Mouse (Mus musculus) neutrophil, adult 5-6 weeks (primary cell): ENCODE data around the gene Sft2d1. TPM values are rescaled to one million over a fixed set of nuclear protein-coding genes. Genes with fewer than 3 reads are reported as not detected.
"Not testable (repeated sequence)": the region's sequence is repeated elsewhere in the genome, so short reads cannot be mapped to it uniquely, and the experiment has no call there.

Experiments
- ATAC-seq: fragments of 151-379, 151-347 bp; 2 replicates; pipeline ENCODE4 v1.8.0; 2017; ENCODE audit warnings: mild to moderate bottlenecking, moderate TSS enrichment; ENCODE audit not compliant: insufficient number of reproducible peaks, poor library complexity, low FRiP score, severe bottlenecking; ENCODE audit errors: extremely low read depth
- total RNA-seq: library from RNA; stranded (forward); fragments of 200-1000 nt; gene quantifications from 2 replicates; pipeline ENCODE4 v1.2.3, GENCODE M21; 2017

Gene Sft2d1
- total RNA-seq, 1 experiment from 2014 or later = 73.9 TPM

DNA sequence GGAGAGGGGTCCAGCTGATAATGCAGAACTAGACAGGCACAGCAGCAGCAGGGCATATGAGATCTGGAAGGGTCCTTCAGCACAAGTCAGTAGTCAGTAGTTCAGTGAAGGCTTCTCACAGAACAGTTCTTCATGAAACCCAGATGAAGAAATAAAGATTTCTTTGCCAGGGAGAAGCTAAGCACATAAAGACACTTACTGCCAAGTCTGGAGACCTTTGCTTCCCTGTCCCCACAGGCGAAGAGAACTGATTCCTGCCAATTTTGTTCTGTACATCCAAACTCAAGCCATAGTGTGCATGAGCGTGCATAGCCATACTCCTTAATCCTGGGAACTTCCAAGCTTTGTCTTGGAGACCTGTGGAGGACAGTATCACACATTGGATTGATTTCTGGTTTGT is 12.6 kb upstream of the Sft2d1 start:
- ATAC-seq = no peak

DNA sequence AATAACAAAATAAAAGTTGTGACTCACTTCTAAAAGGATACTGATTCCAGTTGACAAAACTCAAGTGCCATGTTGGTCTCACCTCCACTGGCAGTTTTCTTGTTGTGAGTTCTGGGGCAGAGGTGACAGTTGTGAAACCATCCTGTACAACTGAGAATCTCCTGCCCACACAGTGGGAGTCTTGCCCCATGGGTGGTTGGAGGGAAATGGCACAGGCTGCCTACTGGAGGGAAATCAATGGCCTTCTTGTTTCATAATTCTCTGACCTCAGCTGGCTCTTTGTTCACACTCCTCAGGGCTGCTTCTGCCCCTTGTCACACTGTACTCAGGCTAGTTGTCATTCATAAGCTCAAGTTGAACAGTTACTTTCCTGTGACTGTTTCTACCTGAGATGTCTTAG is 11.4 kb upstream of the Sft2d1 start:
- ATAC-seq = no peak

DNA sequence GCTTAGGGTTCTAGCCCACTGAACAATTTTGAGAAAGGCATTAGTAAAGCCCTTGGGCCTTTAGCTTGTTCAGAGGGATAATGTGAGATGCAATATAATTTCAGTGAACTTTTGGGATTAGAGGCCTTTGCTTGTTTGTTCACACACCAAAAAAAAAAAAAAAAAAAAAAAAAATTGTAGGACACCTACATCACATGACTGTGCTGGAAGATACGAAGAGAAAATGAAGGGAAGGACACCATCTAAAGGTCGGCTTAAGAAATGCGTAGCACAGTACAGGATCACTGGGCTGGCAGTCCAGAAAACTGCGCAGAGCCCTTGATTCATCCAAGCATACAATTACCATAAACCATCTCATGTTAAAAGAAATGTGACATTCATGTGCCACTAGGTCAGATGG is 9.4 kb upstream of the Sft2d1 start:
- no peak for ATAC-seq

DNA sequence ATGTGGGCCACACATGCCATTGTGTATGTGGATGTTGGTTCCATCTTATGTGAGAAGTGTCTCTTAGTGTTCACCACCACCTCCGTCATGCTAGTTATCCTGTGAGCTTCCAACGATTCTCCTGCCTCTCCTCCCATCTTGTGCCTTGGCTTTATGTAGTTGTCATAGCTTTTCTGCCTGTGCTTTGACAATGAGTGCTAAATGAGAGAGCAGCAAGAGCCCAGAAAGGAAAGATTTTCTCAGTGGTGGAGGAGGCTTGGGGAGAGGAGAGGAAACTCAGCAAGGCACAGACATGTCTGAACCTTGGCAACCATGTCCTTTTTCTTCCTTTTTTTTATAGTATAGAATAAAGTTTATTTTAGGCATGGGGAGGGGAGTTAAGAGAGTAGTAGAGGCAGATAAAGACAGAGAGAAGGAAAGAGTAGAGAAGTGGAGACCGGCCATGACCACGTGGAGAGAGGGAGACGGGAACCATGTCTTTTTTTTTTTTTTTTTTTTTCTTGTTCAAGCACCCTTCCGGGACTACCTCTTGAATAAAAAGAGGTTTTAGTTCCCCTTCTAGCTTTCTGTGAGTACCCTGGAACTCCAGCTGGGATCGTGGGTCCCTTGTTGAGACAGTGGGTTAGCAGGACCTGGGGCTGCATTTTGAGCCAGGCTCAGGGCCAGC is 8.0 kb upstream of the Sft2d1 start:
- no peak for ATAC-seq

DNA sequence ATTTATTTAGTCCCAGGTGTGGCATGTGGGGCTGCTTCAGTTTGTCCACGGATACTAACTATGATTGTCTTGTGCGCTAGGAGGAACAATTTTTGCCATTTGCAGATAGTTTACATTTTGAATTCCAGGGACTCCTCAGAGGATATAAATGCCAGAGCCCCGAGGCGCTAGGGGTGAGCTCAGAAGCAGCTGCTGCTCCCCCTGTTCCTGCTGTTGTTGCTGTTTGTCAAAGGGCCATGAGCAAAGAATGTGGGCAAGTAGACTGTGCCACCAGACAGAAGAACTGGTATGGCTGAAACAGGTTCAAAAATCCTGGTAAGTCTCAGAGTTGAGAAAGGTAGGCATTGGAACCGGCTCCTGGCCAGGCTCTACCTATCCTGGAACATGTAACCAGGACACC is 7.2 kb upstream of the Sft2d1 start:
- ATAC-seq = no peak

DNA sequence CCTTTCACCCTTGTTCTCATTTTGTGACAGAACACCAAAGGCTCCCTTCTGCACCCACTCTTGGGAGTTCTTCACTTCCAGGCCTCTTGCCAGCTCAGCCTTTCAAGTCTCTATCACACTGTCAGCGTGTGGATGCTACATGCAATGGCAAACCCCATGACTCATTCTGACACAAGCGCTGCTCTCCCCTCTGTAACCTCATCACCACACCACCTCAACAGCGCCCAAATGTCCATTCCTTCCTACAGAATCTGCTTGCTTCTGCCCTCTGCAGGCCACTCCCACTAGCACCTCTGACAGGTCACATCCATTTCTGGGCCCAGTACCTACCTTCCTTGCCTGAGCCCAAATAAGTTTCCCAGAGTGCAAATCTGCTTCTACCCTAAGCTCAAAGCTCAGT is 5.1 kb upstream of the Sft2d1 start:
- ATAC-seq = no peak

DNA sequence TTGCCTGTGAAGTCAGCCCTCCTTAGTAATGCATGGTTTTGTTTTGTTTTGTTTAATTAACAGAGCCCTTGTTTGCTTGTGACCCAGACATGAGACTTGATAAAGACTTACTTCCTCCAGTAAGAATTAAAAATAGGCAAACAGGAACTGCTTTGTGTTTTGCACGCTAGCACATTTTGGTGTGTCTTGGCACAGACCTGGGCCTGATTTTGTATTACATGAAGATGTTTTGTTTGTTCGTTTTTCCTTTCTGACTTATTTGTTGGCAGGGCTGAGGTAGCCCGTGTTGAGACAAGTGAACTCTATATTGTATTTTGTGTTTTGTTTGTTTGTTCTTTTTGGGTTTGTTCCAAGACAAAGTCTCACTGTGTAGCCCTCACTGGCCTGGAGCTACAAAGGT is 849 bp downstream of the Sft2d1 start:
- ATAC-seq = no peak

DNA sequence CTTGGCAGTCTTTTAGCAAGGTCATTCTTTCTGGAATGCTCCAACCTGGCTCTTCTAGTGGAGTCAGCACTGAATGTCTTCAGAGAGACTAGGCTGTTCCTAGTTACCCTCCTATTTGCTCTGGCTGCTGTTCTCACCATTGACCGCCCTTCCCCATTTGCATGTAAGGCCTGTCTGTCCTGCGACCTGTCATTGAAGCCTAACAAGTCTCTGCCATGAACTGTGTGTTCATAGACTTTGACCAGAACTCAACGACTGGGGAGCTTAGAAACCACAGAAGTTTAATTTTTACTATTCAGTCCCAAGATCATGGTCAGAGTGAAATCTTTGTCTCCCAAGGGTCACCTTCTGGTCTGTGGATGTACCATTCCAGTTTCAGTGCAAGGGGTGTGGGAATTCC is 3.1 kb downstream of the Sft2d1 start:
- no peak for ATAC-seq

DNA sequence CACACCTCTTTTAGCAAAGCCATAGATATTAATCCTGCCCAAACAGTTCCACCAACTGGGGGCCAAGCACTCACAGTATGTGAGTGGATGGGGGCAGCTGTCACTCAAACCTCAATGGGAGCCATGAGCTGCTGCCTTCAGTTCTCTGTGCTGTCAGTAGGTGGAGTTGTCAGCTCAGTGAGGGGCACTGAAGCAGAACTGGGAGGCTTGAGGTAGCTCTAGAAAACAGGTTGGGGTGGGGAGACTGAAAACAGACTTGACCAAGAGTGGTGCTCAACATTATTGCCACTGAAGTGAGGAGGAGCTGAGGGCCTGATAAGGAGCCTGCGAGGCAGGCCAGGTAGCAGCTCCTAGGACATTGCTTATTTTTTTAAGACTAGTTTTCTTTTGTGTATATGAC is 5.3 kb downstream of the Sft2d1 start:
- ATAC-seq = peak; percentile 43; the same call in 1 of the 2 replicates

DNA sequence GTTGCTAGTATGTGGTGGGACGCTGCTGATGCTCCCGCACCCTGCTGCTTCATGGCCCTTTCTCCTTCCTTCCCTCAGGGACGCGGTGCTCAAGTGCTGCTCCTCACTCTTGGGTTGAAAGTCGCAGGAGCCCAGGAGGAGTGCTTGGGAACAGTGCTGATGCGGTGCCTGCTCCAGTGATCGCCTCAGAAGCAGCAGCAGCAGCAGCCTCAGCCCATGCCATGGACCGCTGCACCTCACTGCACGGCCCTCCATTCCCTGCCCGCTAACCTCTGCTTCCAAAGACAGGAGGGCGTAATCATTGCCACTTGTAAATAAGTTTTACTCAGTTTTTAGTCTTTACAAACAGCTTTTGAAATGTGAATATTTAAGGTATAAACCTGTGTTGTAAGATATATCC is 16.0 kb downstream of the Sft2d1 start:
- not testable (repeated sequence) for ATAC-seq

DNA sequence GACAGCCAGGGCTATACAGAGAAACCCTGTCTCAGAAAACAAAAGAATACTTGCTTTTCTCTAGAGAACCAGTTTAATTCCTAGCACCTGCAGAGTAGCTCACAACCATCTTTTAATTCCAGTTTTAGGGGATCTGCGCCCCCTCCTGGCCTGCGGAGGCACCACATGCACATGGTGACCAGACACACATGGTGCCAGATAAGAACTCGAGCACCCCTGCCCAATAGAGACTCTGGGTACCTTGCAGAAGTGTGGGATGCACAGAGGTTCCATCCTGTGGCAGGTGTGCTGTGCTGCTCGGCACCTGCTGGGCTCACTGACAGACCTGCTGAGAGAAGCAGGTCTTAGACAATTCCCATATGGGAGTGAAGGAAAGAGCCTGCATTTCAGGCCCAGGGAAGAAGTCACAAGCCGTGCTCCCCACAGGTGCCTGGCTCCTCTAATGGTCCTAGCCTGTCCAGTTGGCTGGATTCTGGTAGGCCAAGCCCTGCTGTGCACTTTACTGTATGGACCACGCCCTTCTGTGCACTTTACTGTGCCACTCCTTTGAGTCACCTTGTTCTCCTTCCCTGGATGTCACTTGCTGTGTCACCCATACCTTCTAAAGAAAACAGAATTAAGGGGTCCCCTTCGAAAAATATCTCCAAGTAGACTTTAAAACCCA is 17.7 kb downstream of the Sft2d1 start:
- no peak for ATAC-seq

DNA sequence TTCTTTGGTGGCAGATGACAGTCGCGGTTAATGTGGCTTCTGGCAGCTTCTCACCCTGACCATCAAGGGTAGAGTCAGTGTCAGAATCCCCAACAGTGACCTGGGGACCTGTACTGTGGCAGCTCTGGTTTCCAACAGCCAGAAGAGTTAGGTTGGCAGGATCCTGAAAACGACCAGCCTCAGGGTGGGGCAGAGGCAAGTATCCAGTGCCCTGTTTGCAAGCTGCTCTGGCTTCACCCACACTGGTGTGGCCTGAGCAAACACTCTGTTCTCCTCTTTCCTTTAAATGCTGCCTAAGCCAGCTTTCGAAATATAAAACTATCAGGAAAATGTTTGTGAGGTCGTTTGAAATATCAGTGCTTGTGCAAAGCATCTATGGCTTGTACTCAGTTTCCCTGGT is 19.7 kb downstream of the Sft2d1 start:
- no peak for ATAC-seq

DNA sequence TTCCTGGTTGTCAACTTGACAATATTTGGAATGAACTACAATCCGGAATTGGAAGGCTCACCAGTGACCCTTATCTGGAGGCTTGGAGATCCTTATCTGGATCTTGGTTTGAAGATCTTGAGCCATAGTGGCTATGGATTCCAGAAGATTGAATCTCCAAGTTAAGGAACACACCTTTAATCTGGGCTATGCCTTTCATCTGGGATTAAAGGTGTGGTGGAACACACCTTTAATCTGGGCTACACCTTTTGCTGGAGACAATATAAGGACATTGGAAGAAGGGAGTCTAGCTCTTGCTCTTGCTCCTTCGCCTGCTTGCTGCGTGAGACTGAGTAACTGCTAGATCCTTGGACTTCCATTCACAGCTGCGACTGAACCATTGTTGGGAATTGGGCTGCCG is 26.3 kb downstream of the Sft2d1 start, which contains the start of gene Prr18:
Gene Prr18, plus strand, starts transcription at position 301 of the 400 bp plus-strand sequence.
- not testable (repeated sequence) for ATAC-seq

DNA sequence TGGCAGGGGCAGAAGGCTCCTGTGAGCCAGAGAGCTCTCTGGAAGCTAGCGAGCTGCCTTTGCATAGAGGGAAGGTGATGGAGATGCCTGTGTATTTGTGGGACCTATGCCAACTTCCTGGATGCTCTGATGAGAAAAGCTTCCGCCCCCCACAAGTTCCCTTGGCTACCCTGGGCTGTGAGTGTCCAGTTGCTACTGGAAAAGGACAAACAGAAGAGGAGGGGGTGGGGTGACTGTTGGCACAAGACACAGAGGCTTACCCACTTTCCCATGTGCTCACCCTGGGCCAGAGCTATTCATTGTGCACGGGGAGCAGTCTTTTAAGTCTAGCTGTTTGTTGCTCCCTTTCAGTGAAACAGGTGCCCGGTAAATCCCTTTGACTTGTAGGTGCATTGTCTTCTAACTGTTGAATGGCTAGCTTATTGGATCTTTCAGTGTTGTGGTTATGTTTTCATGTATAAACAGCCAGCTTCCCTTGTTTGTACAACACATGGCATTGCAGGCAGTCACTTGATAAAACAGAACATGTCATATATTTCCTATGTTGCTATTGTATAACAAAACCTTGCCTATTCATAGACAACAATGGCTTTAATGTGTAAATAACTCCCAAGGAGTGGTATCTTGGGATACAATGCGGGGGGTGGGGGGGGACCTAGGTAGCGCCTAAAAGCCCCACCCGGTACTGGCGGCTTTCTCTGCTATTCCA is 28.9 kb downstream of the Sft2d1 start:
- no peak for ATAC-seq

DNA sequence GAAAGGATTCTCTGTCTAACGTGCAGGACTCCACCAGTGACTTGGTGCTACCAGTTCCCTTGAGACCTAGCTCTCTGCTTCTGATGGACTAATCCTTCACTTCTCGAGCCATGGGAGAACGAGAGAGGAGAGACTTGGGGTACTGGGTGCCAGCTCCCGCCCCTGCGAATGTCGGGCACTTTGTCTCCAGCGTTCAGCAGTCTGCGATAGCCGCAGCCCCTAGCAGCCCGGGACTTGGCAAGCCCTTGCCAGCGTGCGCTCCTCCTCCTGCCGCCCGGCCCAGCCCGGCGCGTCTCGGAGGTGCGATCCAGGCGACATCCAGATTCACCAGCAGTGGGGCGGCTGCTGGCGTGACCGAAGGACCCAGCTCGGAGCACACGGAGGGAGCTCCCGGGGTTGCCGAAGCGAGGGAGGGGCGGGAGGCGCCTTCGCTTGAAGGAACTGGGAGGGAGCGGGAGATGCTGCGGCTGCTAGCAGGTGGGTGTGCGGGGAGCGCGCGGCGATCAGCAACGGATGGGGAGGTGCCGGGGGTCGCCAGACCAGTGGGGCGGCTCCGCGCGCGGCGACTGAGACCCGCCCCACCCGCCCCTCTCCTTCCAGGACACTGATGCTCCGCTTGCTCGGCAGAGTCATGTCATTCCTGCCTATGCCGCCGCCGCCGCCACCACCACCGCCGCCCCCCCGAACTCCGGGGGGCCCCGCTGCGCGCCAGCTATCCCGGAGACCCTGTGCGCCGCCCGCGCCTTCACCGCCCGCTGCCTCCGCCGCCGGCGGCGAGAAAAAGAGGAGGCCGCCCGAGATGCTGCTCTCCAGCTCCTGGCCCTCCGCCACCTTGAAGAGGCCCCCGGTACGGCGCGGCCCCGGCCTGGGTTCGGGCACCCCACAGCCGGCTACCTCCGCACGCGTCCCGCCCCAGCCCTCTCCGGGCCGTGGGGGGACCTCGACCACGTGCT is 29.8 kb downstream of the Sft2d1 start:
- ATAC-seq = no peak

DNA sequence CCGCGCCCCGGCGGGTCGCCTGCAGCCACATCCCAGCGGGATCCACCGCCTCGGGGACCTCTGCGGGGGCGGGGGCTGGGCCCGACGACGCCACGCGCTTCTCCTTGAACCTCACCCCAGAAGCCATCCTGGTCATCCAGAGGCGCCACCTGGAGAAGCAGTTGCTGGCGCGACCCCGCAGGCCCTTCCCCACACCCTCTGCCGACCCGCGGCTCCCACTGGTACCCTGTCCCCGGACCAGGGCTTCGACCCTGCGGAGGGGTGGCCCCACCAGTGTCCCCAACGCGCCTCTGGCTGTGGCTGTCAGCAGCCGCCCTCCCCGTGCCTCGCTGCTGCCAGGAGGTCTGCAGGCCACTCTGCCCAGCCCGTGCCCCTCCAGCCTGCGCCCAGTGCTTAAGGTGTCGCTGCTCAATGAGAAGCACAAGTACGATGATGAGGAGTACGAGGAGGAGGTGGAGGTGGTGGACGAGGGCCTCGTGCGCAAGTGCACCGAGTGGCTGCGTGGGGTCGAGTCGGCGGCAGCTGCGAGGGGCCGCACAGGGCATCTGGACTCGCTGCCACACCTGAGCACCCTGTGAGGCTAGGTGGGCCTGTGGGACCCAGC is 30.6 kb downstream of the Sft2d1 start:
- ATAC-seq = no peak

DNA sequence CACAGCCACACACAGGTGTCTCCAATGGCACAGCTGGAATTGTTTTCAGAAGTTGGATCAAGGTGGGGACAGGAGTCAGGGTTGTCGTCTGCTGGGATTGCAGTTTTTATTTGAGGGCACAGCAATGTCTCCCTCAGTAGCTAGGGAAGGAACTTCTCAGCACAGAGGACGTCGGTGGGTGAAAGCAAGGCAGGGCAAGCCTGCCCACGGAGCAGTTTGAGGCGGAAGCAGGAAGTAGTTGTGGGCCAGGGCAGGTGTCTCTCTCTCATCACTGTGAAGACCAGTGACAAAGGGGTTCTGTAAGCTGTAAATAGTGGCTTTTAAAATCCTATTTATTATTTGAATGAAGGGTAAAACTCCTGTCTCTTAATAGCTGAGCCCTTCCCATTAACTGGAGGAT is 31.8 kb downstream of the Sft2d1 start:
- ATAC-seq = 0 out of 2 replicates have a peak, but pooled peaks have one; percentile 22

DNA sequence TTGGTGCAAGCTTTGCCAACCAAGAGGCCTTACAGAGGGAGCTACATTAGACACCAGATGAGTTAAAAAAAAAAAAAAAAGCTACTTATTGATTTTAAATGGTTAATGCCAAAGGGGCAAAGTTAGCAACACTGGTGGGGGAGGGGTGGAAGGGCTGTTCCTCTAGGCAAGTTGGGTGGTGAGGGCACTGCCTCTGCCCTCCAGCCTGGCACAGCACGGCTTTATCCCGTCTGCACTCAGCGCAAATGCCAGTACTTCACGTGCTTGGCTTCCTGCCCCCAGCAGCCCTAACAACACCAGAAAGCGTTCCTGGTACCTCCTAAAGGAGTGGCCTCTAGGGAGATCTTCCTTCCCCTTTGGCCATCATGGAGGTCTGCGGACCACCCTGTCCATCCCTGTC is 32.5 kb downstream of the Sft2d1 start:
- no peak for ATAC-seq
